In the genomic region with DNA sequence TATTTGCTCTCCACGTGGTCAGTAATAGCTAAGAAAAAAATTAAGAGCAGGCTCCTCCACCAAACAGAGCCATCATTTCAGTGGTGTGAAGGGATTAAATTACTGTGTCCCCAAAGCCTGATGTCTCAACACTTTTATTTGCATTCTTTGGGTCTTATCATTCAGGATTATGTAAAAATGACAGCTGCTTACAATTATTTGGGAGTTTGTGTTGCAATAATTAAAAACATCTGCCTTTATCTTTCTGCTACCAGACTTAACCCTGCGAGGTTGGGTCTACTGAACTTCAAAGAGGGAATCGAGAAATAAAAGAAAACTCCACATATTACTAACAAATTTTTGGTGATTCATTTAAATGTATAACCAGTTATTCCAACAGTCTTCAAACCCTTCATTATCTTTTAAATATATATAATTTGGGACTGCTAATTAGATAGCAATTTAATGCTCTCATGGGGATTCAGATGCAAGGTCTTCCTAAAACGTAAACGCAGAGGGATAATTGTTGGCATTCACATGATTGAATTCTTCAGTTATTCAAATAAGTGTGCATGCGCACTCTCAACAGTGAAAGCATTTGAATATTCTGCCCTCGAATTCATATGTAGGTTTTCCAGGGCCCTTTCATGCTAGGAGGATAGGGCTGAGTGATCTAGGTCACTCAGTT, we compare ENCODE assay signal across 11 mouse cellular contexts.
"Had no signal": no experiment of that assay in that cellular context is flagged by ENCODE, and none has a peak within 500 bp of the region (broad histone marks: within the 10 kb centered on the region; RNA-seq: fewer than 3 reads in every experiment).

No protein-coding gene starts in this region.

- H3K27me3 ChIP-seq: liver, embryonic 13.5 days had no signal

- H3K9me3 ChIP-seq: limb, embryonic 10.5 days; liver, embryonic 13.5 days; lung, embryonic 15.5 days; midbrain, embryonic 12.5 days had no signal

- H3K4me2 ChIP-seq: liver, embryonic 13.5 days; lung, embryonic 15.5 days; midbrain, embryonic 12.5 days had no signal

- ATAC-seq: liver, postnatal 0 days; midbrain, embryonic 16.5 days had no signal

- H3K27ac ChIP-seq: left cerebral cortex, adult 2 months; limb, embryonic 10.5 days; liver, embryonic 13.5 days; lung, embryonic 15.5 days; midbrain, embryonic 12.5 days had no signal

- H3K4me3 ChIP-seq: left cerebral cortex, adult 2 months; limb, embryonic 10.5 days; liver, embryonic 13.5 days; lung, embryonic 15.5 days; midbrain, embryonic 12.5 days had no signal

- H3K4me1 ChIP-seq: liver, embryonic 13.5 days; lung, embryonic 15.5 days had no signal

- DNase-seq: kidney, postnatal 14 days; liver, embryonic 13.5 days; liver, postnatal 0 days; lung, postnatal 14 days; right cerebral cortex, postnatal 14 days; thymus, postnatal 4 days had no signal

- H3K9ac ChIP-seq: liver, embryonic 13.5 days; liver, postnatal 0 days; lung, embryonic 15.5 days; midbrain, embryonic 12.5 days had no signal

- H3K36me3 ChIP-seq: limb, embryonic 10.5 days; liver, embryonic 13.5 days; lung, embryonic 15.5 days; midbrain, embryonic 12.5 days had no signal
